Mouse (Mus musculus) liver, adult (tissue): ENCODE data around the gene Hivep3.

Experiments
- GATA4 ChIP-seq: IDR thresholded peaks from 2 replicates; pipeline ENCODE4 v1.6.1; 2014; ENCODE audit warnings: mild to moderate bottlenecking, low read length; ENCODE audit not compliant: insufficient replicate concordance

Hivep3 gene

GRCm38 (mm10) chr4:120062198-120062597 lies 328.6 kb downstream of the Hivep3 start:
- no peak for TF ChIP-seq GATA4

- no peak for TF ChIP-seq GATA4
Observed at GRCm38 (mm10) chr4:120062754-120063153, 329.2 kb downstream of the Hivep3 start.

- TF ChIP-seq GATA4 = no peak
Observed at GRCm38 (mm10) chr4:120063353-120064124, 330.0 kb downstream of the Hivep3 start.

GRCm38 (mm10) chr4:120064696-120065095 lies 331.1 kb downstream of the Hivep3 start, which contains the start of gene AL607142.1:
Gene AL607142.1, plus strand, starts transcription at chr4:120064996.
- no peak for TF ChIP-seq GATA4

GRCm38 (mm10) chr4:120066841-120067591 lies 333.4 kb downstream of the Hivep3 start:
- no peak for TF ChIP-seq GATA4

GRCm38 (mm10) chr4:120067592-120068235 lies 334.1 kb downstream of the Hivep3 start:
- no peak for TF ChIP-seq GATA4

GRCm38 (mm10) chr4:120068883-120069581 lies 335.4 kb downstream of the Hivep3 start:
- no peak for TF ChIP-seq GATA4

GRCm38 (mm10) chr4:120069582-120069980 lies 336.0 kb downstream of the Hivep3 start:
- TF ChIP-seq GATA4 = no peak

- TF ChIP-seq GATA4 = no peak
Observed at GRCm38 (mm10) chr4:120071411-120071810, 337.8 kb downstream of the Hivep3 start.

- no peak for TF ChIP-seq GATA4
Observed at GRCm38 (mm10) chr4:120071842-120072507, 338.4 kb downstream of the Hivep3 start.

- TF ChIP-seq GATA4 = no peak
Observed at GRCm38 (mm10) chr4:120074061-120074460, 340.5 kb downstream of the Hivep3 start.

GRCm38 (mm10) chr4:120077322-120077721 lies 343.7 kb downstream of the Hivep3 start:
- no peak for TF ChIP-seq GATA4

- TF ChIP-seq GATA4 = no peak
Observed at GRCm38 (mm10) chr4:120082527-120082926, 348.9 kb downstream of the Hivep3 start.

- TF ChIP-seq GATA4 = no peak
Observed at GRCm38 (mm10) chr4:120083700-120084099, 350.1 kb downstream of the Hivep3 start.

- no peak for TF ChIP-seq GATA4
Observed at GRCm38 (mm10) chr4:120089536-120089935, 356.0 kb downstream of the Hivep3 start.
